Mouse (Mus musculus) T-helper 2 cell (primary cell): ENCODE data around the gene Ing2.

Experiments used
- in situ Hi-C: fragments of 300-600 bp; cut with MboI, MseI; formaldehyde crosslinking; loops from one replicate; pipeline ENCODE4 v1.15.1; 2025; ENCODE audit warnings: high pct_unique_total_duplicates

Gene Ing2

DNA sequence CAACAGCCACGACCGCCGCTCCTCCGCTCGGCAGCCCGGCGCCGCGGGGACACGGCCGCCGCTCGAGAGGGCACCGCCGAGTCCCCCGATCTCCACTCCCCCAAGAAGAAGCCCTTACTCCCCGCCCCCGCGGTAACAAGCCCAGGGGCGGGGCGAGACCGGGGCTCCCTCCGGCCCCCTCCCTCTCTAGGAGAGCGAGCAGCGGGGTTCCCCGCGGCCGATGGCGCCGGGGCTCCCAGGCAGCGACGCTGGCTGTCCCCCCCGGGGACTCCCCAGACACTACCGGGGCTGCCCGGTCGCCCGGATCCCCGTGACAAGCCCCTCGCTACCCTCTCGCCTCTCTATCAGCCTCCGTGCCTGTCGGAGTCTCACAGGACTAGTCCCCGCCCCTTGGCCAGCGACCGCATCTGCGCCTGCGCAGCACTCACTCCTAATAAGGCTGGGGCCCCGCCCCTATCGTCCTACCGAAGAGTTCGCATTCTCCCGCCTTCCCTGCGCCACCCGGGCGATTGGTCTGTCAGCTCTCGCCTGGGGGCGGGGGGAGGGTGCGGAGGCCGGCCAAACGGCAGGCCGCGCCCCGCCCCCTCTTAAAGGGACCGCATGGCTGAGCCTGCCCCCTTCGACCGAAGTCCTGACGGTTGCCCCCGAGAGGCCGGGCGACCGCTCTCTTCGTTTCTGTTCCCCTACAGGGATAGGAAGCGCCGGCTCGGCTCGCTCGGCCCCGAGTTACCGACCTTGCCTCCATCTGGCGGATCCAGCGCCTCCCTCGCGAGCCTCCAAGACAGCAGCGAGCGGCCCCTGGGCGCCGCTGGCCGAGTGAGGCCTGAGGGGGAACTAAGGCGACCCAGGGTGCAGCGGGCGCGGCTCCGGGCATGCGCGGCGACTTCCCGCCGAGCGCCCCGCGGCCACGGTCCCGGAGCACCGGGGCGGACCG, at the start of gene Ing2:
TSS of gene Ing2 (minus strand) at position 780 of the 934 bp plus-strand sequence.
- in situ Hi-C loops: loop anchor here (5.0 kb wide), 1 partner anchor 37 kb away; the partner anchor contains the start of gene Cdkn2aip

DNA sequence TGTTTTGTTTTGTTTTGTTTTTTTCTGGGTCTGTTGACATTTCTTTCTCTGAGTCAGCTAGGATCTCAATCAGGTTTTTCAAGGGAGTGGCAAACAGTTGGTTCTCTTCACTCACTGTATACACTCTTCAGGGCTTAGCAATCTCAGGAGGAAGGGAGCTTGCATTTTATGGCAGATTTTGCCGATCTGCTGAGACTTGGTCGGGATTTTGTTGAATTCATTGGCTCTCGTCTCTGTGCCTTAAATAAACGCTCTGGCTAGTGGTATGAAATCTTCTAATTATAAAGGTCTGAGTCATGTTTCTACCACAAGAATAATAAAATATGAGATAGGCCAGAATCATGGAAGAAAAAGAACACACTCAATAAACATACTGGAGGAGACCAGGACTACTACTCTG, 46.3 kb upstream of the Ing2 start:
- in situ Hi-C loops: loop anchor here (25.0 kb wide), 1 partner anchor 1734 kb away; the partner anchor contains the start of genes 1700029J07Rik, Lrp2bp and Ufsp2

DNA sequence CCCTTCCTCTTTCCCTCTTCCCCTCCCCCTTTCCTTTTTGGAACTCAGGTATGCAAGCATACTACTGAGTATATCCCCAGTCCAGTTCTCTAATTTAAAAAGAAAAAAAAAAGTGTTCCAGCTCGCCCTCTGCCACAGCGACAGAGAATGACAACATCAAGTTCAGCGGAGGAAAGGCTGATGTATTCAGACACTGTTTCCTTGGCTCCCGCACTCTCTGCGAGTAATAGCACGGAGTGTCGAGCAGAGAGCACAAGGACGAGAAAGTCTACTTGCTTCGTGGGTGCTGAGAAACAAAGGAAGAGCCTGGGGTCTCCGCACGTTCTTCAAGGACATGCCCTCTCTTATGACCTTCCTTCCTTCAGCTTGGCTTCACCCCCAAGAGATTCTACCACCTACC, 43.3 kb upstream of the Ing2 start:
- in situ Hi-C loops: loop anchor here (25.0 kb wide), 1 partner anchor 1731 kb away; the partner anchor contains the start of genes 1700029J07Rik, Lrp2bp and Ufsp2

DNA sequence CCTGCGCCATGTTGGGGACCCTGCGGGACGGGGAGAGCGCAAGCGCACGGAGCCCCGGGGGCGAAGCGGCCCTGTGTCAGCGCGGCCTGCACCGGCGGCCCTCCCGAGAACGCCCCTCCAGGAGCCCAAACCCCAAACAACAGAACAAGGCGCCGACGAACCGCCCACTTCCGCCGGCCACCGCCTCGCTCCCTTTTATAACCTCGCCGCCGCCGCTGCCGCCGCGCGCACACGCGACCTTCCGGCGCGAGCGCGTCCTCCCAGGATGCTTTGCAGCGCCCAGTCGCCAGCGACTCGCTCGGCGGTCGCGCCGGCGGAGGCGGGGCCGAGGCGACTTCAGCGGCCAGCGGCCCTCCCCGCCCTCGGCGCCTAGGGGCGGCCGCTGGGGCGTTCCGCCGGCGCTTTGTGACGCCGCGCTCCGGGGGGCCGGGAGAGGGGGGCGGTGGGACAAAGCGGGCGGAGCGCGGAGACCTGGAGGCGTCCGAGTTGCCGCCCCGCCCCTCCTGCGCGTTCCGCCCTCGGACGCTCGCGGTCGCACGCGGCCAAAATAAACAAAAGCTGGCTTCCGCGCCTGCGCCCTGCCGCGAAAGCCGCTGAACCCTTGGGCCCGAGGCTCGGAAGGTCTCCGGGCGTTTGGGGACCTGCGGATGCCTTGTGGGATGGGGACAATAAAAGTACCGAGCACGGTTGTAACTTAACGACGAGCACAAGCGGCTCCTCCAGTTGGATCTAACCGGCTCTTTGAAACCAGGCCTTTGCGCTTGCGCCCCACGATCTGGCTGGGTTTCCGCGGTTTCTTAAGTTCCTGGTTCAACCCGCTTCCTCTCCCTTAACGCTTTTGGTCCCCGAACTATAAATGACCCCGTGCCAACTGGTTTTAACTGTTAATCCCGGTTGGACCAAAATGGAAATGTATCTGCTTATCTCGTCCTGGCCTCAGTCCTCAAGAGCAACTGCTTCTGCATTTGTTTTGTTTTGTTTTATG, 38.7 kb upstream of the Ing2 start, which contains the start of gene Cdkn2aip:
TSS of gene Cdkn2aip (minus strand) at position 172 of the 985 bp plus-strand sequence.
- in situ Hi-C loops: loop anchor here (5.0 to 25.0 kb wide), 2 partner anchors 37 to 1727 kb away; partner anchors contain the start of genes 1700029J07Rik, Ing2, Lrp2bp and Ufsp2

DNA sequence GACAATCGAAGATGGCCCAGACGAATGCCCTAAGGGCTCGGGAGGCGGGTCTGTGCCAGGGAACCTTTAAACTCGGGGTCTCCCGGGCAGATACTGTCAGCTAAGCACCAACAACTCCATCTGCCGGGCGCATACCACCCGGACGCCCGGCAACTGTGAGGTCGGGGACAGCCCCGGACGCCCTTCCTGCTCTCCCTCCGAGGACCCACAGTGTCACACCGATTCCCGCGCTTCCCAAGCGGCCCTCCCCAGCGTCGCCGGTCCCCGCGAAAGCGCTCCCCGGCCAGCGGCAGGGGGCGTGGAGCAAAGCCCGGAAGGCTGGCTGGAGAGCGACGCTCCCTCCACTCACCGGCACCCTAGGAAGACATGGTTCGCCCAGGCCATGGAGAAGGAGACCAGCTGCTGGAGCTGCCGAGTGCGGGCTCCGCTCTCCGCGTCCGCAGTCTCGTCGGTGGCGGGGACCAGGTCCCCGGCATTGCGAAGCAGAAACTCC, 37.9 kb upstream of the Ing2 start:
- in situ Hi-C loops: loop anchor here (5.0 to 25.0 kb wide), 2 partner anchors 36 to 1726 kb away; partner anchors contain the start of genes 1700029J07Rik, Ing2, Lrp2bp and Ufsp2

DNA sequence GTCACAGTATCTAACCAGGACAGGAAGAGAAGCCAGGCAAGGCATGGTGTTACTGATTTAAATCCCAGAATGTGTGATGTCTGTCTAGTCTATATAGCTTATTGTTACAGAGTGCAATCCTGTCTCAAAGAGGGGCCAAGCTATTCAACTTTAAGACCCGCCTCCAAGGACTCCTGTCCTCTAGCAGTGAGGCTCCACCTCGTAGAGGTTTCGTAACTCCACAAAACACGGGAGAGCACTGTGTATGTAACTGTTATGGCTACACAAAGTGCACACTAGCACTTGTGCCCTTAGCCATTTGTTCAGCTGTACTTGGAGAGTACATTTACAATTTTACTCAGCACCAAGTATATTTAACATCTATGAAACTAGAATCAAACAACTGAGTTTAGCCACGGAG, 32.8 kb upstream of the Ing2 start:
- in situ Hi-C loops: loop anchor here (25.0 kb wide), 1 partner anchor 1721 kb away; the partner anchor contains the start of genes 1700029J07Rik, Lrp2bp and Ufsp2

DNA sequence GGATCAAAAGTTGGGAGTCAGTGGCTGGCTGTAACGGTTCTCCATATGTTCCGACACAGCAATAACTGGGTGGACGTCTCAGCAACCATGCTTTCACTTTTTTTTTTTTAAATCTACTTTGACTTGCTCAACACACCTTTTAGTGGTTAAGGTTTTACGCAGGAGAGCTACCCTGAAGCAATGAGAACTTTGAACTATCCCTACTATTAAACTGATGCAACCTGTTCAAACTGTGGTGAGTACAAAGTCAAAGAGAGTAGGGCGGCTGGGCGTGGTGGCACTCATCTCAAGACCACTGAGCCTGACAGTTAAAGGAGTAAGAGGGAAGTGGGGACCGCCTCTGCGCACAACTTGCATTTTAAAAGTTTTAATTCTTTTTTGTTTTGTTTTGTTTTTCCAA, 31.4 kb upstream of the Ing2 start:
- in situ Hi-C loops: loop anchor here (25.0 kb wide), 1 partner anchor 1719 kb away; the partner anchor contains the start of genes 1700029J07Rik, Lrp2bp and Ufsp2

DNA sequence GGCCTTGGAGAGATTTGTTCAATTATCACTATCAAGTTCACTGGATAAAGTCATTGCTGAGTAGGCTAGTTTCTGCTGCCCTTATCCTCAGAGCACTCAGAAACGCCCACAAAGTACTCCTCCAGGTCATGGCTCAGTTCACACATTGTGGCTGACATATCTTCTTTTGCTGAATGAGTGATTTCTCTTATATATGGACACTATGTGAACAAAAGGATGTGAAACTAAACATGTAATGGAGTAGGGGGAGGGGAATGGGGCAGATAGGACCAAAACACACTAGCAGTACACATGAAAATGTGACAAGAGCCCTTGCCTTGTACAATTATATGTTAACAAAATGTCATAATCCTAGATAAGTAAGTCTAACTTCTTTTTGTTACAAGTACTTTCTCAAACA, 27.0 kb upstream of the Ing2 start:
- in situ Hi-C loops: loop anchor here (25.0 kb wide), 1 partner anchor 1715 kb away; the partner anchor contains the start of genes 1700029J07Rik, Lrp2bp and Ufsp2

DNA sequence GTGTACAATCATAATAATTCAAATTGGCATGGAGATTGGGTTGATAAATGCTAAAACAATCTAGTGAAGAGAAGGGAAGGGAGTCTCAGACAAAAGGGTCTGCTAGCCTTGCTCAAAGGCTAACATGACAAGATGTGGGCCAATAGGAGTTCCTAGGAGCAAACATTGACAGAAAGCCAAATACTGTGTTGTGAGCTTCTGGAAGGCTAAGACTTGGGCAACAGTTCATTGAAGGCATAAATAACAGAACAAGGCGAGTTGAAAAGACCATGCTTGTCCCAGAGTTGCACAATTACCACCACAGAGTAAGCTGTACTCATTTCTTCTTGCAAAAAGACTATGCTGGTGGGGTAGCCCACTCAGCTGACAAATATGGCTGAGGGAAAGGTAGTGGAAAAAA, 22.3 kb upstream of the Ing2 start:
- in situ Hi-C loops: no loop called here

DNA sequence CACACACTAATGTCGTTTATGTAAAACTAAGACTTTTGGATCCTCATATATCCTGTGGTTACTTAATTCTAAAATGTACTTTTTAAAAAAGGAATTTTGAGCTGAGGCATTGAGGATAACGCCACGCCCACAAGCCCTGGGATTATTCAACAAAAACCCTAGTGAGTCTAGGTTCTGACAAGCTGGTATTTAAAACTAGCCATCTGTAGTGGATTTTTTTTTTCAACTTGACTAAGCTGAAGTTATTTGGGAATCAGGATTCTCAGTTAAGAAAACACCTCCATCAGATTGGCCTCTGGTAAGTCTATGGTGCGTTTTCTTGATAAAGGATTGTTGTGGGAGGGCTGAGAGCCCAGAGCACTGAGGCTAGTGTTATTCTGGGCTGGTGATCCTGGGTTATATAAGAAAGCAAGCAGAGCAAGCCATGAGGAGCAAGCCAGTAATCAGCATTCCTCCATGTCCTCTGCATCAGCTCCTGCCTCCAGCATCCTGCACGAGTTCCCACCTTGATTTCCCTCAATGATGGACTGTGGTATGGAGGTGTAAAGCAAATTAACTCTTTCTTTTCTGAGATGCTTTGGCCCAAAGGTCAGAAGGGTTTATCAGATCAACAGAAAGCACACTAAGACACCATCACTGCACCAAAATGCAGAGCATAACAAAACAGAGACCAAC, 20.2 kb upstream of the Ing2 start:
- in situ Hi-C loops: no loop called here

DNA sequence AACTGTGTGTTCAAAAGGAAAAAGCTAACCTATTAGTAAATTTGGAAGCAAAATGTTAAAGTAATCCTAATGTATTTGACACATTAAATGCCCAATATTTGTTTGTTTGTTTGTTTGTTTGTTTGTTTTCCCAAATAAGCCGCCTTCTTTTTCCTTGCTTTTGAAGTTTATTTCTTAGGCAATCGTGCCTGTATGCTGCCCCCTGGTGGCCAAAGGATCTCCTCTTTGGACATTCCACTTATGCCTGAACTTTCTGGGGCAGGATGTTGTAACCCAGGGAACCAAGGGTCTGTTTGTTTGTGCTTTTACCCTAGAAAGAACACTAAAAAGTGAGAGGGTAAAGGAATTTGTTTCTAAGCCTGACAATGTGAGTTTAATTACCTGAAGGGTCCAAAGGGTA, 17.8 kb upstream of the Ing2 start:
- in situ Hi-C loops: no loop called here

DNA sequence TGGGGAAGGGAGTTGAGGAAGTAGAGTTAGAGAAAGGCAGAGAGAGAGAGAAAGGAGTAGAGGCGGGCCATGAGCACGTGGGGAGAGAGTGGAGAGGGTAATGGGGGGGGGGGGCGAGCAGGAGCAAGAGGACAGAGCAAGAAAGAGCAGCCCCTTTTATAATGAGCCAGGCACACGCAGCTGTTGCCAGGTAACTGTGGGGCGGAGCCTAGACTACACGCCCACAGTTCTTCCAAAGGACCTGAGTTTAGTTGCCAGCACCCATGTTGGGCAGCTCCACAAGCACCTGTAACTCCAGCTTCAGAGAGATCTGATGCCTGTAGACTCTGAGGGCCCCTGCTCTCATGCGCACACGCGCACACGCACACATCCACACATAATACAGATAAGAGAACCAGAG, 16.5 kb upstream of the Ing2 start:
- in situ Hi-C loops: no loop called here

DNA sequence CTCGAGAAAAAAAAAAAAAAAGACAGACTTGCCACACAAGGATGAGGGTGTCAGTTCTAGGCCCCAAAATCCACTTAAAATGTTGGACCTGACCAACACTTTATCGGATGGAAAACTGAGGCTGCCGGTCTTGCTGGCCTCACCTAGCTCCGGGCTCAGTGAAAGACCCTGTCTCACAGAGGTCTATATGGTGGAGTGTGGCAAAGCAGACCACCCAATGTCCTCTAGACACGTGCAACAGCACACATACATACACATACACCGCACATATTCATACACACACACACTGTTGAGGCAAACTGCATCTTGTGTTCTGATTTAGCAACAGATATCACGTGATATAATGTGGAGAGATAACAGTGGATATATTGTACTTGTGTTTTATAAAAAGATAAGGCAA, 15.9 kb upstream of the Ing2 start:
- in situ Hi-C loops: no loop called here

DNA sequence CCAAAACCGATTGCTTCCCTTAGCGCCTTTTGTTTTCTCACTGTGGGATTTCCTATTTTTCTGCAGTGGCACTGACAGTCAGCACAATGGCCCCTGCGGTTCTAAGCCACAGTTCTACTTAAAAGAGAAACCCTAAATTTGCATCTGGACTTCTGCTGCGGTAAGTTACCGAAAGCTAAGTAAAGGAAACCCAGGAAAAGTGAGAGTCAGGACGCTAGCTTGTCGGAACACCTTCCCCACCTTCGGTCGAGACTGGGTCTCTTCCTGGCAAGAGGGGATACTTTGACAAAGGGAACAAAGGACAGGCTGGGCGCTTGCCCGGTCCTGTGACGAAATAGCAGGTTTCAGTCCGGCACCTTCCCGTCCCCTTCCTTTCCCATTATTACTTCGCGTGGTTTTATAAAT, 15.3 kb upstream of the Ing2 start:
- in situ Hi-C loops: no loop called here

DNA sequence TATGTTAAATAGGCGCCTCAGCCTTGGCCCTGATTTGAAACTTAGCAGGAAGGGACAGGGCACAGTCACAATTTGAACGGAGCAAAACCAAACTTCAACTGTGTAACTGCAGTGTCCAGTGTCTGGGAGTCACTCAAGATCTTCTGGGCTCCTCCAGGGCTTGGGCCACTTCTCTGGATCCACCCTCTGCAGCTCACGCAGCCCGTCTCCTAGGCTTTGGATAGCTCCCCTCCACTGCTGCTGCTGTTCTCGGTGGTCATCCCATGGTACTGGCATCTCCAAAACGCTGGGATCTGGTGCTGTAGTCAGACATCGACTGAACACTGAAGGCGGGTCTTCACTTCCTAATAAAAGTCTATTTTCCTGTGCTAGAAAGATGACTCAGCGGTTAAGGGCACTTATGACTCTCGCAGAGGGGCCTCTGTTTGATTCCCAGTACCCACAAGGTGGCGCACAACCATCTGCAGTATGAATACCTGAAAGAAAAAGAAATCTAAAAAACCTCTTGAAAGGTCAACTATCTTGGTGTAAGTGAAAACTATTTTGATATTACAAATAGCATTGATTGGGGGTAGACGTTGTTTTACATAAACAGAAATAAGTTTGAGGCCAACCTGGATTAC, 14.5 kb upstream of the Ing2 start:
- in situ Hi-C loops: loop anchor here (10.0 kb wide), 1 partner anchor 145 kb away; no protein-coding TSS in a partner anchor

DNA sequence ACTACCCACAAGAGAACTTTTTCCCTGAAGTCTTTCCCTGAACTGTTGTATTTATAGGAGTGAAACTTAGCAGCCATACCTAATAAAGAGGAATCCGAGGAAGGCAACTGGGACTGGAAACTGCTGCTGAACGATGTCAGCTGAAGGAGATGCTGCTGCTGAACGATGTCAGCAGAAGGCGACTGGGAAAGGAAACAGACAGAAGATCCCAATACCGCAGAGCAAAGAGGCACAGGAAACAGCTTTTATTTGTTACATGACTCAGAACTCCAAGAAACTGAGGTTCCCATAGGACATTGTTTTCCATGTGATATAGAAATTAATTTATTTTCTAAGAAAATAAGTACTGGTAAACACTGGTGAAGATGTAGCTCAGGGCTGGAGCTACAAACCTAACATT, 9.1 kb upstream of the Ing2 start:
- in situ Hi-C loops: loop anchor here (10.0 kb wide), 1 partner anchor 140 kb away; no protein-coding TSS in a partner anchor

DNA sequence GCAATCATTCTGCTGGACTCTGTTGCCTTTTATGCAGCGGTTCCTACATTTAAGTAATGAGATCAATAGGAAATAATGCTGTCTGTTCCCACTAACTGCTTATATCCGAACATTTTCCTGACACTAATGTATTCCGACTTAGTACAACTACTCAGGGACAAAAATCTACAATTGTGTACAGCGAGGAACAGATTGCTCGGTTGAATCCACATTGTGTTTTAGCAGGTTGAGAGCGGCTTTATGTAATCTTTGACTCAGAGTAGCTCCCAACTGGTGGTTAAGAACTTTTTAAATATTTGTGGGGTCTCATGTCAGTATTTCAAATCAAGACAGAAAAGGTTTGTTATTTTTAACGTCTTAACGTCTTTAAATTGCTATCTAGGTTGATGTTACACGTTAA, 8.6 kb upstream of the Ing2 start:
- in situ Hi-C loops: loop anchor here (10.0 kb wide), 1 partner anchor 139 kb away; no protein-coding TSS in a partner anchor

DNA sequence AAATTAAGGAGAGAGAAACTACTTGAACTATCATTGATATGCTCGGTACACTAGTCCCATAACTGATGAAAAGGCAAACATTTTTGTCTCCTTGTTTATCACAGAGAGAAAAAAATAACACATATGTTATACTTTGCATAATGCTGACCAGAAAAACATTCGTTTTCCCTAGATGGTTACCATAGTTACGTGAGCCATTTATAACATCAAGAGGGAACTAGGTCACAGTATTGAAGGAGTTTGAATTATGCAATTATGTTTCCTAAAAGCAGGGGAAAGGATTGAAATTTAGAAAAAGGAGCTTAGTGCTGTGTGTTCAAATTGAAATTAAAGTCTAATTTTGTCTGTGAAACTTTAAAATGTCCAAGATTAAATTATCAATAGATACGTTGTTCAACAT, 5.0 kb upstream of the Ing2 start:
- in situ Hi-C loops: loop anchor here (10.0 kb wide), 1 partner anchor 136 kb away; no protein-coding TSS in a partner anchor

DNA sequence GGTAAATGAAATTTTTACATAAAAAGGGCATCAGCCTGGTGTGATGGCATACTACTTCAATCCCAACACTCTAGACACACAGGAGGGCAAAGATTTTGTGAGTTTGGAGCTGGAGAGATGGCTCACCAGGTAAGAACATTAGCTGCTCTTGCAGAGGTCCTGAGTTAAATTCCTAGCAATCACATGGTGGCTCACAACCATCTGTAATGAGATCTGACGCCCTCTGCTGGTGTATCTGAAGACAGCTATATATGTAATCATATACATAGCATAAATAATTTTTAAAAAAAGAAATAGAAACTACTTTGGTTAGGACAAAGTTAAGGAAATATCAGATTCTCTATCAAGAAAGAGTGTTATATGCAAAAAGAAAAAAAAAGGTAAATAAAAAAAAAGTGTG, 4.2 kb upstream of the Ing2 start:
- in situ Hi-C loops: loop anchor here (5.0 to 10.0 kb wide), 2 partner anchors 33 to 135 kb away; partner anchors contain the start of gene Cdkn2aip

DNA sequence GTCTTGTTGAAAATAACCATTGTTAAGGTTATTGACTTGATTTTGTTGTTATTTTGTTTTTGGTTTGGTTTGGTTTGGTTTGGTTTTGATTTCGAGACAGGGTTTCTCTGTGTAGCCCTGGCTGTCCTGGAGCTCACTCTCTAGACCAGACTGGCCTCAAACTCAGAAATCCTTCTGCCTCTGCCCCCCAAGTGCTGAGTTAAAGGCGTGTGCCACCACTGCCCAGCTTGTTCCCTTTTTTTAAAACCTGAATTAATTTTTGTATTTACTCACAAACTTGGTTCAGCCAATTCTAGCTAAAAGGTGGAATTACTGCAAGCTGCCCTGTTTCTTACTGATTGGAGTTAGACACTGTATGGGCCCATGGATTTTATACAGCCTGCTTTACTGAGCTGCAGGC, 1.3 kb upstream of the Ing2 start:
- in situ Hi-C loops: loop anchor here (5.0 kb wide), 1 partner anchor 36 kb away; the partner anchor contains the start of gene Cdkn2aip
